ENCODE assay signal across 7 mouse cellular contexts in genomic region chr14:25459016-25459393, GRCm38 (mm10). TPM values are rescaled to one million over a fixed set of nuclear protein-coding genes. Genes with fewer than 3 reads are reported as not detected.
DNase-seq lines count a peak whose midpoint lies in the region; ATAC-seq and TF ChIP-seq lines count a peak whose summit lies in the region.

Gene Zmiz1, plus strand, starts transcription at chr14:25459185.

- peak; percentile 89 to 91 for DNase-seq in adrenal gland, adult 18-20 months (ENCODE audit: low spot score in 2 of 2)
- DNase-seq in embryo, embryonic 9.5 days (ENCODE audit: extremely low spot score) = peak; percentile 92
- peak; percentile 90 for DNase-seq in left cerebral cortex, postnatal 4 days
- DNase-seq in midbrain, embryonic 11.5 days (ENCODE audit: low spot score, missing footprints) = peak; percentile 99
- peak; percentile 88 for DNase-seq in skeletal muscle tissue, adult 2 months (ENCODE audit: low read depth, low spot score)

- ATAC-seq in granulocyte monocyte progenitor cell, adult 5-6 weeks (replicated peaks; ENCODE audit: poor library complexity, severe bottlenecking) = peak; percentile 44
- peak; percentile 58 for ATAC-seq in intestine, postnatal 0 days
- ATAC-seq in midbrain, embryonic 11.5 days (ENCODE audit: low FRiP score) = peak; percentile 52

- H3K4me2 ChIP-seq in intestine, postnatal 0 days (replicated peaks; ENCODE audit: low read depth) = peak within 1 kb of the TSS; percentile 94
- H3K4me2 ChIP-seq in midbrain, embryonic 11.5 days = peak within 1 kb of the TSS; percentile 93

- no peaks in the 10 kb centered on the region for H3K27me3 ChIP-seq in intestine, postnatal 0 days (replicated peaks; ENCODE audit: control insufficient read depth, insufficient read depth, low read length)
- H3K27me3 ChIP-seq in midbrain, embryonic 11.5 days (ENCODE audit: control insufficient read depth, insufficient read depth, low read length) = no peaks in the 10 kb centered on the region

- no peaks in the 10 kb centered on the region for H3K9me3 ChIP-seq in intestine, postnatal 0 days (ENCODE audit: control insufficient read depth)
- H3K9me3 ChIP-seq in midbrain, embryonic 11.5 days (ENCODE audit: control insufficient read depth, low read length) = no peaks in the 10 kb centered on the region

- under 1% methylated on average over 42 of the region's 42 CpGs for WGBS in intestine, postnatal 0 days
- WGBS in midbrain, embryonic 11.5 days = under 1% methylated on average over 41 of the region's 42 CpGs

- TF ChIP-seq CTCF in intestine, postnatal 0 days (IDR thresholded peaks at IDR 0.05; ENCODE audit: low read depth) = no peak

- intact Hi-C loops in left cerebral cortex, postnatal 4 days (cut with DNase I) = loop anchor here (5.0 to 10.0 kb wide), 4 partner anchors 103 to 952 kb away; no protein-coding TSS in a partner anchor

- H3K36me3 ChIP-seq in intestine, postnatal 0 days (ENCODE audit: control insufficient read depth, insufficient read depth) = no peaks in the 10 kb centered on the region
- no peaks in the 10 kb centered on the region for H3K36me3 ChIP-seq in midbrain, embryonic 11.5 days (ENCODE audit: control insufficient read depth, insufficient read depth, low read length)

- peak within 1 kb of the TSS; percentile 93 for H3K4me3 ChIP-seq in intestine, postnatal 0 days (ENCODE audit: low read depth, low read length)
- peak within 1 kb of the TSS; percentile 99 for H3K4me3 ChIP-seq in midbrain, embryonic 11.5 days (ENCODE audit: low read depth, low read length)

- H3K27ac ChIP-seq in intestine, postnatal 0 days (ENCODE audit: low read depth, low read length) = peak within 1 kb of the TSS; percentile 99
- H3K27ac ChIP-seq in midbrain, embryonic 11.5 days (ENCODE audit: low read depth, low read length) = peak within 1 kb of the TSS; percentile 99

- H3K4me1 ChIP-seq in intestine, postnatal 0 days (replicated peaks; ENCODE audit: control insufficient read depth, insufficient read depth, low read length) = peaks cover 10% of the 10 kb centered on the region
- H3K4me1 ChIP-seq in midbrain, embryonic 11.5 days (ENCODE audit: control insufficient read depth, insufficient read depth, low read length) = peaks cover 43% of the 10 kb centered on the region

- peak within 1 kb of the TSS; percentile 94 for H3K9ac ChIP-seq in intestine, postnatal 0 days (ENCODE audit: low read depth, low read length)
- H3K9ac ChIP-seq in midbrain, embryonic 11.5 days (ENCODE audit: low read length) = peak within 1 kb of the TSS; percentile 100

RNA-seq across cellular contexts. Expression of gene Zmiz1, which starts in this region (rescaled TPM):
- total RNA-seq in adrenal gland, adult 18-20 months (2021) = 100 to 1,000 TPM in 1 of 2 experiments, 10 to 100 TPM in 1; 89.1 to 116 TPM
- total RNA-seq in granulocyte monocyte progenitor cell, adult 5-6 weeks (2014; fragmentation: Nextera tagmentation) = 93.2 and 97.4 TPM in 2 replicates
- 6.9 and 8.9 TPM in 2 replicates for total RNA-seq in granulocyte monocyte progenitor cell, adult 5-6 weeks (2017)
- polyA plus RNA-seq in intestine, postnatal 0 days (2015; fragmentation: Nextera tagmentation; extraction: Ambion mirVana) = 12.4 and 13.5 TPM in 2 replicates
- 100 to 1,000 TPM; 149 to 152 TPM for total RNA-seq in left cerebral cortex, postnatal 4 days (2021)
- 47.7 and 51.5 TPM in 2 replicates for polyA plus RNA-seq in midbrain, embryonic 11.5 days (2014; fragmentation: Nextera tagmentation; extraction: Ambion mirVana)

Comparison
In these comparisons a context has a peak if more than half of its experiments do, and no peak if none do; other contexts are left out.
1. Peak in every context shown above with its lines: DNase-seq, ATAC-seq, H3K4me3 ChIP-seq and H3K27ac ChIP-seq.